Mouse (Mus musculus): ENCODE data around the gene Slc35c1. TPM values are rescaled to one million over a fixed set of nuclear protein-coding genes. Genes with fewer than 3 reads are reported as not detected.
"Not testable (repeated sequence)": the region's sequence is repeated elsewhere in the genome, so short reads cannot be mapped to it uniquely, and the experiment has no call there.

Gene Slc35c1
- polyA plus RNA-seq, 1 experiment: 0.35 TPM

DNA sequence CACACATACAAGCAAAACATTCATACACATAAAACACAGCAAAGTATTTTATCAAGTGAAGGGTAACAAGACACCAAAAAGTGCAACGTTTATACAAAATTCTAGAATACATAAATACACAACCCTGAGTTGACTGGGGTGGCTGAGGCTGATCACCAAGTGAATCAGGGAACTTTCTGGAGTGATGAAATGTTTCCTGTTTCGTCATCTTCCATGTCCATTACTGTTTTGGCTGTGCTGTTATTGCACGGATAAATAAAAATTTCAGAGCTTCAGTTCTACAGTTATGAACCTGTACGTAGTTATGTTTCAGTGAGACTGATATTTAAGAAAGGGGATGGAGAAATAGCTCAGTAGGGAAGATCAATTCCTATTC is 18.0 kb upstream of the Slc35c1 start:
- no peaks in the 10 kb centered on the region for H3K36me3 ChIP-seq (ENCODE audit: control insufficient read depth)
- no peaks in the 10 kb centered on the region for H3K4me1 ChIP-seq (ENCODE audit: control insufficient read depth)
- peaks cover 2% of the 10 kb centered on the region for H3K27me3 ChIP-seq (ENCODE audit: control insufficient read depth)
- TF ChIP-seq GATA1 (IDR thresholded peaks at IDR 0.05; ENCODE audit: low read length): no peak
- TF ChIP-seq TAL1 (IDR thresholded peaks at IDR 0.05; ENCODE audit: low read length): no peak
- no peak overlapping the region for H3K4me3 ChIP-seq (replicated peaks)
- H3K9me3 ChIP-seq (ENCODE audit: control insufficient read depth, low read length): peaks cover 11% of the 10 kb centered on the region

DNA sequence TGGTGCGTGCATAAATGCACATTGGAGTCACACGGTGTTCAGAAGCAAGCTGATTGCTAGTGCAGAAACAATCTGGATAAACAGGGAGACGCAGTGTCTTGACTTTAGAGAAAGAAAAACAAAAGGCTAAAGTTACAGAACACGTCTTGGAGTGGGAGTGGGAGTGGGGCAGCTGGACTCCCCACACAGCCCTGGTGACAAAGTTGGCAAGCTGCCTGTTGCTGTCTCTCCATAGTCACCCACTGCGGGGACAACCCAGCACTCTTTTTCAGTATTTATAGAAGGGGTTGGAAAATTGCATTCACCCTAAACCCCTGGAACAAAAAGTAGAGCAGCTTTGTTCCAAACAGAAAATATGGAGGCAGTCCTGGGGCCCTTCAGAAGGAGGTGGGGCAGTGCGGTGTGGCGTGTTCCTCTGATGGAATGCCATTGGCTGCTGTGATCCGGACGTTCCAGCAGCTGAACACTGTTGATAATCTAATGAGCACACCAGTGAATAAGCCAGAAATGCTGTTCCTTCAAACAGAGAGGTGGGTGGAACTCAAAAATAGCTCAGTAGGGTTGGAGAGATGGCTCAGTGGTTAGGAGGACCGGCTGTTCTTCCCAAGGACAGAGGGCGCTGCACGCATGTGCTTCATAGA is 17.5 kb upstream of the Slc35c1 start:
- Histone ChIP-seq H3K4me1 (ENCODE audit: control insufficient read depth) (no peaks in the 10 kb centered on the region), H3K4me3 (replicated peaks) (no peak overlapping the region), H3K27me3 (ENCODE audit: control insufficient read depth) (no peaks in the 10 kb centered on the region; the same call in none of the 2 replicates), H3K9me3 (ENCODE audit: control insufficient read depth, low read length) (peaks cover 11% of the 10 kb centered on the region), H3K36me3 (ENCODE audit: control insufficient read depth) (no peaks in the 10 kb centered on the region)
- TF ChIP-seq TAL1 (IDR thresholded peaks at IDR 0.05; ENCODE audit: low read length) (no peak), GATA1 (IDR thresholded peaks at IDR 0.05; ENCODE audit: low read length) (no peak)

DNA sequence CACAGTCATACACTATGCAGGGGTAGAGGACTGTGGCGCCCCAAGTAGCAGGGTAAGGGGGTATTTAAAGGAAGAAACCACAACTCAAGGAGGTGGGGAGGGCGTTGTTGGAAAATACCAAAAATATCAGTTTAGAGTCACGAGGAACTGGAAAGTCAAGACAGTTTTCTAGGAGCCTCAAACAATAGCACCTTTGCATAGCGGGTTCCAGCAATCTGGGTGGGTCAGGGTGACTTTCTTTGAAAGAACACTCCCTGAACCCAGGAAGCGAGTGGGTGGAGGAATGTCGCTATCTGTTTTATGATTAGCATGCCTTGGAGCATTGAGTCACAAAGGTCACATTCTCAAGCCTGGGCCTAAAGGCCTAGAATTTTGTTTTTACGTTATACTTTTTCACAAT is 16.2 kb upstream of the Slc35c1 start:
- not testable (repeated sequence) for H3K4me3 ChIP-seq (replicated peaks); H3K4me1 ChIP-seq (ENCODE audit: control insufficient read depth); H3K36me3 ChIP-seq (ENCODE audit: control insufficient read depth); H3K27me3 ChIP-seq (ENCODE audit: control insufficient read depth)
- H3K9me3 ChIP-seq (ENCODE audit: control insufficient read depth, low read length): peaks cover 11% of the 10 kb centered on the region

DNA sequence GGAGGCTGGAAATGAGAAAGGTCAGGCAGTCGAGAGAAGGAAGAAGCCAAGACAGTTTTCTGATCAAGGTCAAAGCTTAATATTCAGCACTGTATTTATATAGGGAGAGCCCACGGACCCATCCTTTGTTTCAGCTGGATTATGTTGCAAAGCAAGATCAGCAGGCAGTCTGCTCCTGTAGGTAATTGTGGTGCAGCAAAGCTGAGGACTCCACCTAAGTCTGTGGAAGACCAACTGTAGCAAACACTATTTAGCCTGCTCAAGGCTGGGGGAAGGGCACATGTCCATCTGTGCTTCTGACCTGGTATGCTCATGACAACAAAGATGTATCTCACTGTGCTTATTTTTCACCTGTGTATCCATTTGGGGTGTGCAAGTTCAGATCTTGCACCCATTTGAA is 15.4 kb upstream of the Slc35c1 start:
- no peak overlapping the region for H3K4me3 ChIP-seq (replicated peaks)
- H3K36me3 ChIP-seq (ENCODE audit: control insufficient read depth): no peaks in the 10 kb centered on the region
- peaks cover 11% of the 10 kb centered on the region for H3K9me3 ChIP-seq (ENCODE audit: control insufficient read depth, low read length)
- no peaks in the 10 kb centered on the region for H3K4me1 ChIP-seq (ENCODE audit: control insufficient read depth)
- no peaks in the 10 kb centered on the region for H3K27me3 ChIP-seq (ENCODE audit: control insufficient read depth)
- TF ChIP-seq GATA1 (IDR thresholded peaks at IDR 0.05; ENCODE audit: low read length) (no peak), TAL1 (IDR thresholded peaks at IDR 0.05; ENCODE audit: low read length) (no peak)

DNA sequence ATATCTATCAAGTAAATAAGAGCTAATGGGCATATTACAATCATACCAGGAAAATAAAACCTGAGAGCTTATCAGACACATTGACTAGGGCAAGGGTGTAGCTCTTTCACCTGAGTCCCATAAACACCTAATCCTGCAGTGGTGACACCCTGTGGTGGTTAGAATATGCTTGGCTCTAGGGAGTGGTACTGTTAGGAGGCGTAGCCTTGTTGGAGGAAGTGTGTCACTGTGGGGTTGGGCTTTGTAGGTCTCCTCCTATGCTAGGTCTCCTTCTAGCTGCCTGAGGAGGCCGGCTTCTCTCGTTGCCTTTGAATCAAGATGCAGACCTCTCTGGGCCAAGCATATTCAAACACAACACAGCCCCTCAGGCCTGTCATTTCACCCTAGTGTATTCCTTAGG is 14.6 kb upstream of the Slc35c1 start:
- H3K27me3 ChIP-seq (ENCODE audit: control insufficient read depth): no peaks in the 10 kb centered on the region
- H3K4me1 ChIP-seq (ENCODE audit: control insufficient read depth): no peaks in the 10 kb centered on the region
- no peak overlapping the region for H3K4me3 ChIP-seq (replicated peaks)
- H3K9me3 ChIP-seq (ENCODE audit: control insufficient read depth, low read length): peaks cover 11% of the 10 kb centered on the region
- H3K36me3 ChIP-seq (ENCODE audit: control insufficient read depth): no peaks in the 10 kb centered on the region
- TF ChIP-seq GATA1 (IDR thresholded peaks at IDR 0.05; ENCODE audit: low read length) (no peak), TAL1 (IDR thresholded peaks at IDR 0.05; ENCODE audit: low read length) (no peak)

DNA sequence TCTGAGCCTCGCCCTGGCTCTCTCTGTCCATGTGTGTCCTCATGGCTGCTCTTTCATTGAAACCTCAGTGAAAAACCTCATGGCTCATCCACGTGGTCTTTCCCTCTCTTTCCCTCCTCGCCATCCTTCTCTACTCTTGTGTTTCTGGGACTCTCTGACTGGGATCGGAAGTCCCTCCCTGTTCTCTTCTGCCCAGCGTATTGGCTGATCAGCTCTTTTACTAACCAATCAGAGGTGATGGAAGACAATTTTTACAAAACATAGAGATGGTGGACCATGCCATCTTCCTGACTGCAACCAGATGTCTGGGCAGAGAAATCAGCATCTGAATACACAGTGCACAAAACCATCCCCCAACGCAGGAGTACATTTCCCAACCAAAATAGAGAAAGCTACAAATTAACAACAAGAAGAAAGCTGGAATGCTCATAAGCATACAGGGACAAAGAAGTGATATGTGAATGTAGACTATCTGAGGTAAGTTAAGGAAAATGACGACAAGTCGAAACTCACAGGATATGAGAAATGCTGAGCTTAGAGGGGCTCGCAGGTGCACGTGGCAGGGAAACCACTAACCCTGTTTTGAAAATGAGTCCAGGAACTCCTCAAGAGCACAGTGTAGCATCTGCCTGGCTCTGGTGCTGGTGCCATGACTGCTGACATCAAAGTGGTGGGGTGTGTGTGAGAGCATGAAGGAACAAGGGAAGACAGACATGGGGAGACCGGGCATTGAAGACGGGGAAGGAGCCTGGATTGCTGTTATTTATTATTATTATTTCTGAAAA is 11.7 kb upstream of the Slc35c1 start:
- no peak overlapping the region for H3K4me3 ChIP-seq (replicated peaks)
- TF ChIP-seq GATA1 (IDR thresholded peaks at IDR 0.05; ENCODE audit: low read length) (no peak), TAL1 (IDR thresholded peaks at IDR 0.05; ENCODE audit: low read length) (no peak)

DNA sequence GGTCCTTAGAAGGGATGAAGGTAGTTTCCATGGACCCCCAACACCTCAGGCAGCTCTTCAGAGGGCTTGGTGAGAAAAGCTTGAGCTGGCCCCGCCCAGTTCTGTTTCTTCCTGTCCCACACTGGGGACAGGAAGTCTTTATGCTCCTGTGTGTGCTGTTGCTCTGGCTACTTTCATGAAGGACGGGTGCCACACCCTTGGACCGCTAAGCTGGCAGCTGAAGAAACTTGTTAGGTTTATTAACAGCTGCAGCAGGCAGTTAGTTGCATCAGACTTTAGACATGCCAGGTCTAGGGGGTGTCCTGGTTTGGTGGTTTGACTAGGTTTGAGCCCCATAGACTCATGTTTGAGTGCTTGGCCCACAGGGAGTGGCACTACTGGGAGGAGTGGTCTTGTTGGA is 4.4 kb upstream of the Slc35c1 start:
- TF ChIP-seq GATA1 (IDR thresholded peaks at IDR 0.05; ENCODE audit: low read length) (no peak), TAL1 (IDR thresholded peaks at IDR 0.05; ENCODE audit: low read length) (no peak)
- H3K4me3 ChIP-seq (replicated peaks): no peak overlapping the region
- peaks cover 15% of the 10 kb centered on the region for H3K27me3 ChIP-seq (ENCODE audit: control insufficient read depth)
- no peaks in the 10 kb centered on the region for H3K36me3 ChIP-seq (ENCODE audit: control insufficient read depth)
- peaks cover 10% of the 10 kb centered on the region for H3K4me1 ChIP-seq (ENCODE audit: control insufficient read depth)
- peaks cover 4% of the 10 kb centered on the region for H3K9me3 ChIP-seq (ENCODE audit: control insufficient read depth, low read length)

More for the DNA sequence above, 11.7 kb upstream of the Slc35c1 start:
- Histone ChIP-seq H3K9me3 (ENCODE audit: control insufficient read depth, low read length) (peaks cover 15% of the 10 kb centered on the region), H3K36me3 (ENCODE audit: control insufficient read depth) (no peaks in the 10 kb centered on the region), H3K4me1 (ENCODE audit: control insufficient read depth) (no peaks in the 10 kb centered on the region), H3K27me3 (ENCODE audit: control insufficient read depth) (peaks cover 3% of the 10 kb centered on the region; the same call in 1 of the 2 replicates)

DNA sequence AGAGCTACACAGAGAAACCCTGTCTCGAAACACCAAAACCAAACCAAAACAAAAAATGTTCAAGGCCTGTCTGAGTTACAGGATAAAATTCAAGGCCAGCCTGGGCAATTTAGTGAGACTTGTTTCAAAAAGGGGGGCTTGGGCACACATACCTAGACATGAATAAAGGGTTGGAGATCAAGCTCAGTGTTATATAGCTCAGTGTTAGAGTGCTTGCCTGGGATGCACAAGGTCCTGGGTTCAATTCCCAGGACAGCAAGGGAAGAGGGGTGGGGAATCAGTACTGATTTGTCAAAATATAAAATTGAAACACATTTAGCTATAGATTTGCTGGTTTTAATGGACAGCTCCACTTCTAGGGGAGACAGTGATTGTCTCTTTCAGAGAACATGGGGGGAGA is 877 bp upstream of the Slc35c1 start:
- no peaks in the 10 kb centered on the region; the same call in none of the 2 replicates for H3K36me3 ChIP-seq (ENCODE audit: control insufficient read depth)
- TF ChIP-seq TAL1 (IDR thresholded peaks at IDR 0.05; ENCODE audit: low read length): no peak
- no peak for TF ChIP-seq GATA1 (IDR thresholded peaks at IDR 0.05; ENCODE audit: low read length)
- no peaks in the 10 kb centered on the region for H3K9me3 ChIP-seq (ENCODE audit: control insufficient read depth, low read length)
- peaks cover 43% of the 10 kb centered on the region for H3K4me1 ChIP-seq (ENCODE audit: control insufficient read depth)
- no peak overlapping the region for H3K4me3 ChIP-seq (replicated peaks)
- H3K27me3 ChIP-seq (ENCODE audit: control insufficient read depth): peaks cover 12% of the 10 kb centered on the region

DNA sequence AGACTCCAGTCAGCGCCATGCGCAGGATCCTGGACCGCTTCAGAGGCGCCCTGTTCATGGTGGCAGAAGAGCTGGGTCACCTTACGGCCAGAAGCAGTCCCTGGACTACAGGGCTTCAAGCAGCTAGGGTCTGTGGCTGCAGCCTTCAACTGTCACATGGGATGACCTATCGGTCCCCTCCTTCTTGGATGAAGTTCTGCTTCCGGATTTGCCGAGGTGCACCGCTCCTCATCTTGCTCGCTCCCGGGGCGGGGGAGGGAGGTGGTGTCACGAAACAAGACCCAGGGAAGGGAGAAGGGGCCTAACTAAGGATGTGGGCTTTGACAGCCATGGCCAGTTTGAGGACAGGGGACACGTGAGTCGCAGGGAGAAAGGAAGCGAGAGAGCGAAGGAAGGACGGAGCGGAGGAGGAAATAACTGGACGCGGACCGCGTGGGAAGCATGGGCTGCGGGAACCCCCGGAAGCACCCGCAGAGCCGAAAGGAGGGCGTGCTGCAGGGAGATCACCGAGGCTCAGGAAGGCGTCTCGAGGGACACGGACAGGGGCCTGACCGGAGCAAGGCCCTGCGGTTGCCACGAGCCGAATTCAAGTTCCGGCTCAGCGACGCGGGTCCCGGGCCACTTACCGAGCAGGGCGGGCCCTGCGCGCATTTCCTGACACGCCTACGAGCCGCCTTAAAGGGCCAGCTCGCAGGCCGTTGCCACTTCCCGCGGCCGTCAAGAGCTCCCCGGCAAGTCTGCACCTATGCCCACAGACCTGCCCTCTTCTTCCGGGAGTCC is 1.0 kb downstream of the Slc35c1 start:
- peaks cover 12% of the 10 kb centered on the region for H3K27me3 ChIP-seq (ENCODE audit: control insufficient read depth)
- peak overlapping the region; percentile 94 for H3K4me3 ChIP-seq (replicated peaks)
- H3K4me1 ChIP-seq (ENCODE audit: control insufficient read depth): peaks cover 46% of the 10 kb centered on the region
- H3K9me3 ChIP-seq (ENCODE audit: control insufficient read depth, low read length): no peaks in the 10 kb centered on the region
- H3K36me3 ChIP-seq (ENCODE audit: control insufficient read depth): peaks cover 6% of the 10 kb centered on the region
- TF ChIP-seq TAL1 (IDR thresholded peaks at IDR 0.05; ENCODE audit: low read length) (no peak), GATA1 (IDR thresholded peaks at IDR 0.05; ENCODE audit: low read length) (no peak)

All from erythroblast, embryonic 14.5 days (primary cell).